7 mouse cellular contexts compared by ENCODE assay signal in the genomic region with DNA sequence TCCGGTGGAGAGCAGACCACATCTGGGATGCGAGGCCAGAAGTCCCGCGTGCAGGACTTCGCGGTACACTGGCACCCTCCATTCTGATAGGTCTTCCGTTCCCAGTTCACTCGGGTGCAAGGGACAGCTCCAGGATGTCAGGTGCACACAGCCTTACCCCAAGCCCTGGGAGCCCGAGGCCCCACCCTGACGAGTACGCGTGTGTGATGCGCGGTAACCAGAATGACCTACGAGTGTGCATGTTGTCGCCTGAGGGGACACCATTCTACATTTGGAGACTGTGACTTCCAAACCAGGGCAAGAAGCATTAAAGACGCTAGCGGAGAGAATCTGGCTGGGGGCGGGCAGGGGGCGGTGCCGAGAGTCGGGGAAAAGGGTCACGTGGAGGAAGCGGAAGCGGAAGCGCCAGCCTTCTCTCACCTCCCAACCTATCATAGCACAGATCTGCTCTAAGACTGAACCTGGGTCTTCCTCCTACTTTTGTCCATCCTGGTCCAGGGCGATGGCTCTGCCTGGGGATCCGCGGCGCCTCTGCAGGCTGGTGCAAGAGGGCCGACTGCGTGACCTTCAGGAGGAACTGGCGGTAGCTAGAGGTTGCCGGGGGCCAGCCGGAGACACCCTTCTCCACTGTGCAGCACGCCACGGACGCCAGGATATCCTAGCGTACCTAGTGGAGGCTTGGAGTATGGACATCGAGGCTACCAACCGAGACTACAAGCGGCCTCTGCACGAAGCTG. TPM values are rescaled to one million over a fixed set of nuclear protein-coding genes. Genes with fewer than 3 reads are reported as not detected.
A peak's percentile ranks its signal among the peaks of the same experiment; 100 is the strongest.
DNase-seq lines count a peak whose midpoint lies in the region; ATAC-seq lines count a peak whose summit lies in the region.

No protein-coding gene starts in this region.

- H3K4me2 ChIP-seq in intestine, embryonic 15.5 days (replicated peaks) = peak overlapping the region; percentile 84

- H3K4me1 ChIP-seq in intestine, embryonic 15.5 days (replicated peaks) = peaks cover 6% of the 10 kb centered on the region
- peaks cover 37% of the 10 kb centered on the region for H3K4me1 ChIP-seq in midbrain, embryonic 10.5 days

- H3K27me3 ChIP-seq in intestine, embryonic 15.5 days (replicated peaks) = no peaks in the 10 kb centered on the region
- no peaks in the 10 kb centered on the region for H3K27me3 ChIP-seq in midbrain, embryonic 10.5 days (ENCODE audit: low read depth, poor library complexity, severe bottlenecking)

- peak overlapping the region; percentile 98 for H3K27ac ChIP-seq in intestine, embryonic 15.5 days
- peak overlapping the region; percentile 90 for H3K27ac ChIP-seq in midbrain, embryonic 10.5 days (replicated peaks)

- 0% methylated on average over 43 of the region's 43 CpGs for WGBS in intestine, embryonic 15.5 days
- under 1% methylated on average over 43 of the region's 43 CpGs for WGBS in midbrain, embryonic 10.5 days

- peak overlapping the region; percentile 87 for H3K4me3 ChIP-seq in intestine, embryonic 15.5 days (replicated peaks)
- peak overlapping the region; percentile 78 for H3K4me3 ChIP-seq in midbrain, embryonic 10.5 days

- peak; percentile 91 for ATAC-seq in intestine, embryonic 15.5 days

- no peaks in the 10 kb centered on the region for H3K9me3 ChIP-seq in intestine, embryonic 15.5 days
- no peaks in the 10 kb centered on the region for H3K9me3 ChIP-seq in midbrain, embryonic 10.5 days (replicated peaks)

- peaks cover 9% of the 10 kb centered on the region; the same call in 1 of the 2 replicates for H3K36me3 ChIP-seq in intestine, embryonic 15.5 days
- H3K36me3 ChIP-seq in midbrain, embryonic 10.5 days = peaks cover 37% of the 10 kb centered on the region

- peak; percentile 91 for DNase-seq in adrenal gland, adult 2 months
- peak; percentile 75 for DNase-seq in embryo, embryonic 11.5 days (ENCODE audit: low read depth, low spot score)
- DNase-seq in gastrocnemius, postnatal 36 days = peak; percentile 75 to 77
- DNase-seq in left cerebral cortex, postnatal 25 days (ENCODE audit: low spot score in 2 of 2) = peak; percentile 80 to 91
- peak; percentile 92 for DNase-seq in midbrain, embryonic 10.5 days (ENCODE audit: low spot score)
- DNase-seq in right cerebral cortex, postnatal 4 days = peak; percentile 86

- peak overlapping the region; percentile 71 for H3K9ac ChIP-seq in intestine, embryonic 15.5 days

- intact Hi-C loops in gastrocnemius, postnatal 36 days (cut with DNase I) = loop anchor here (5.0 kb wide), 1 partner anchor 71 kb away; a partner anchor contains a TSS
- intact Hi-C loops in left cerebral cortex, postnatal 25 days (cut with DNase I) = loop anchor here (5.0 kb wide), 1 partner anchor 176 kb away; a partner anchor contains a TSS

RNA-seq across cellular contexts. Expression of a gene that starts 0.6 kb away (rescaled TPM):
- total RNA-seq in adrenal gland, adult 2 months (2021) = 10 to 100 TPM; 24.3 to 32.5 TPM
- 39.6 and 41.2 TPM in 2 replicates for polyA plus RNA-seq in adrenal gland, adult 2 months (2012; rRNA removed)
- total RNA-seq in gastrocnemius, postnatal 36 days (2021) = 10 to 100 TPM; 21.9 to 24.9 TPM
- polyA plus RNA-seq in intestine, embryonic 15.5 days (2015; fragmentation: Nextera tagmentation; extraction: Ambion mirVana) = 36.9 and 39.2 TPM in 2 replicates
- total RNA-seq in left cerebral cortex, postnatal 25 days (2021) = 10 to 100 TPM; 55.2 to 56.9 TPM
- 45.3 and 51.2 TPM in 2 replicates for polyA plus RNA-seq in midbrain, embryonic 10.5 days (2016; fragmentation: Nextera tagmentation; extraction: Ambion mirVana)

RNA-seq across cellular contexts. Expression of a gene that starts 0.9 kb away (rescaled TPM):
- total RNA-seq in adrenal gland, adult 2 months (2021) = 10 to 100 TPM; 52.9 to 80.8 TPM
- 32.1 and 42.5 TPM in 2 replicates for polyA plus RNA-seq in adrenal gland, adult 2 months (2012; rRNA removed)
- 10 to 100 TPM; 26.3 to 30.5 TPM for total RNA-seq in gastrocnemius, postnatal 36 days (2021)
- 108 and 110 TPM in 2 replicates for polyA plus RNA-seq in intestine, embryonic 15.5 days (2015; fragmentation: Nextera tagmentation; extraction: Ambion mirVana)
- total RNA-seq in left cerebral cortex, postnatal 25 days (2021) = 100 to 1,000 TPM; 102 to 122 TPM
- 112 and 128 TPM in 2 replicates for polyA plus RNA-seq in midbrain, embryonic 10.5 days (2016; fragmentation: Nextera tagmentation; extraction: Ambion mirVana)

Comparison
In these comparisons a context has a peak if more than half of its experiments do, and no peak if none do; other contexts are left out.
1. Peak in every context shown above with its lines: DNase-seq, ATAC-seq, H3K4me3 ChIP-seq and H3K27ac ChIP-seq.